Mouse (Mus musculus) mature B cell (primary cell): ENCODE measurements around the gene Stbd1.

ENCODE experiments used
- in situ Hi-C: fragments of 300-500 bp; cut with MboI; formaldehyde crosslinking; loops from 2 replicates; pipeline ENCODE4 v1.14.3; 2019

Stbd1 gene

DNA sequence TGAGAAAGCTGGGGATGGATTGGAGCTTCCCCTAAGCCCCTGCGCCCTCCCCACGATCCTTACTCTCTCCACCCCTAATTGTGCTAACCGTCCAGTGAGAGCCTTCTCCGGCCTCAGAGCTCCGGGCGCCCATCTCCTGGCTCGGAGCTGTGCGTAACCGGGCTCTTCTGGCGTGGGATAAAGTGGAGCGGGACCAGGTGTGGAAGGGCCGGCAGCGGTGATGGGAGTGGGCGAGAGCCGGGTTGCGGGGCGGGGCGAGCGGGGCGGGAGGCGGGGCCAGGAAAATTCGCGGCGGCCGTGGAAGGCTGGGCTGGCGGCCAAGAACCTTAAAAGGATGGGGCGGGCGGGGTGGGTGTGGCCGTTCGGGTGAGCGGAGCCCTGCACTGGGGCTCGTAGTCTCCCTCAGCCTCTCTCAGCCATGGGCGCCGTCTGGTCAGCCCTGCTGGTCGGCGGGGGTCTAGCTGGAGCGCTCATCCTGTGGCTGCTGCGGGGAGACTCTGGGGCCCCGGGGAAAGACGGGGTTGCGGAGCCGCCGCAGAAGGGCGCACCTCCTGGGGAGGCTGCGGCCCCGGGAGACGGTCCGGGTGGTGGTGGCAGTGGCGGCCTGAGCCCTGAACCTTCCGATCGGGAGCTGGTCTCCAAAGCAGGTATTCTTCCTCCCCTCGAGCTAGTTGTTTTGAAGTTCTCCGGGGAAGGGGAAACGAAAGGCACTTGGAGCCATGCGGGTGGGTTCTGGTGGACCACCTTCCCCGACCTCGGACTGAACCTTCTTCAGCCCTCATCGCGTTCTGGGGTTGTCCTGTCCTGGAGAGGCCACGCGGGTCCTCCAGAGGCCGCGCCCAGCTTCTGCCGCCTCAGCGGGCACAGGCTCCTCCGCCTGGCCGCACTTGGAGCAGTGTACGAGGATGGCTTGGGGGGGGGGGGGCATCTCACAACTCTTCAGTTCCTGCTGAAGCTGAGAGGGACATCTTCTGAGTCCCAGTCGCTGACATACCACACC, at the start of gene Stbd1:
Stbd1 (plus strand) TSS at position 351 of the 1,000 bp plus-strand sequence.
- in situ Hi-C loops: no loop called here

DNA sequence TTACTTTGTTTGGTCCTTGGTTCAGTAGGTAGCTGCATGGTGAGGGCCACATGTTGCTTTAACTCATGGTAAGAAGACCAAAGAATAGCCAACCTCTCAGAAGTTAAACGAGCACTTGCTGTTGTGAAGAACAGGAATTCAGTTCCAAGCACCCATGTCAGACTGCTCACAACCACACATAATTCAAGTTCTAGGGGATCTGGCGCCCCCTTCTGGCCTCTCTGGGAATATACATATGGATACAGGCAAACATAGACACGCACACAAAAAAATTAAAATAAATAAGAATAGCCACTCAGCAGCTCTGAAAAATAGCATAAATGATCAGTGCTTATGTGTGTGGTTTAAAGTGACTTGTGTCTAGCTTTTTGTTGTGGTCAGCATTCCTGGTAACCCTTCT, 48.9 kb upstream of the Stbd1 start:
- in situ Hi-C loops: no loop called here

DNA sequence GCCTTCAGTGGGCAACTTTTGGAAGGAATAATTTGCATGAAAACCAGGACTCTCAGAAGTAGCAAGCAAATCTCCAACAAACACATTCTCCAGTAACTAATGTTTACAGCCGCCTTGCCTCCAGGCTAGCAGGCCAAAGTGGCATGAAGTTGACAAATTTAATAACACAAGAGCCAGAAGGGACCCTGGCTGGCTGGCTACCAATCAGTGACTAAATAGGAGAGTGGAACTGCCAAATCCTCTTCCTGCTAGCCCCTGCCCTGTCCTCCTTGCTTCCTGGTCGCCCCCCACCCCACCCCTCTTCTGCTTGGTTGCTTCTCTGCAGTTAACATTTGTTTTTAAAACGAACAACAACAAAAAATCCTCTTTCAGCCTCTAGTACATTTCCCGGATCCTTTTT, 48.4 kb upstream of the Stbd1 start:
- in situ Hi-C loops: no loop called here

DNA sequence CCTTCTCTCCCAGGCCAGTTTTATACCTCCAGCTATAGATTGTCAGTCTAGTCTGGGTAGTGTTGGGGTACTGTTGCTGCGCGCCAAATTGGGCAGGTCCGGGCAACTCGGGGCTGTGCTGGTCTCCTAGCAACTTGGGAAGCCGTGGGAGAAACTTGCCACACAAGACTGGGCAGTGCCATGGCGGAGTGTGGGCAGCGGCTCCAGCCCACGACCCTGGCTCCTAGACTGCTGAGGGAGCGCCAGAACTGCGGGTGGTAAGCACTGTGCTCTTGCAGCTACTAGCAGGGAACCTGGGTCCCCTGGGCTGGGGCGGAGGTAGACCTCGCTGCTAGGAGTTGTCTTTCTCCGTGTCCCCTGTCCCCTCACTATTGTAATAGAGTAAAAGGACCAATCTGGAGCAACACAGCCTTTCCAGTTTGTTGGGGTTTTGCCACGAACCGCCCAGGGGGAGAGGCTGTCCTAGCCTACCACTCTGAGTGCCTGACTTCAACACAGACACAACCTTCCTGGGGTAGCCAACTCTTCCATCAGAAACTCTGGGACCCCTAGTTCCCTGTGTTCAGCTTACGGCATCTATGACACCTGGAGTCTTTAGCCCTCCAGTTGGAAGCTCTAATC, 47.8 kb upstream of the Stbd1 start, which contains the start of gene Fam47e:
Fam47e (plus strand) TSS at position 179 of the 621 bp plus-strand sequence.
- in situ Hi-C loops: no loop called here

DNA sequence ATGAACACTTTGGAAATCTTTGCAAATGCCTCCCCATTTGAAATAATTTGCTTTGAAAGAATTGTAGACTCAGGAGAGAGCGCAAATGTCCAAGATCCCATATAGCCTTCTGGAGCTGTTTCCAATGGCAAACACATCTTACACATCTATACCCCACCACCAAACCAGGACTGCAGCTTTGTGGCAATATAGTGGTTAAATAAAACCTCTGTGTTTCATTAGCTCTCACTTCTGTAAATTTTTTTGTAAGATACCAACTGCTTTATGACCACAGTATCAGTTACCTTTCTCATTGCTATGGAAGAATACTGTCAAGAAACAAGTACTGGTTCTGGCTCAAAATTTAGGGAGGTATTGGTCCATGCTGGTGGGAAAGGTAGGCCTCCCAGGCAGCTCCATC, 46.9 kb upstream of the Stbd1 start:
- in situ Hi-C loops: no loop called here

DNA sequence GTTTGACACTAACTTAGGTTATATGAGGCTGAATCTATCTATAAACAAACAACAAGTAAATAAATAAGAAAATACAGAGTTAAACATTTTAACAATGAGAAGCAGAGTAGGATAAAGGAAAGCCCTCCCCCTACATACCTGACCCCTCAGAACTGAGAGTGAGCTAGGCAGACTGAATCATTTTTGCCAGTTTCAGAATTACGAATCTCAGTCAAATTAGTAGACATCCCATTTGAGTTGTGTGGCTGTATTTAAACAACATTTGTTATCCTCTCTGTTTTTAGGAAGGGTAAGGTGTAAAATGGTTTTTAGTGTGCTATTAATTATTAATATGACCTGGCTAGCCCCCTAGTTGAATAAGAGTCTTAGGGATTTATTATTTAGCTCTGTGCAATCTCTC, 45.3 kb upstream of the Stbd1 start:
- in situ Hi-C loops: no loop called here

DNA sequence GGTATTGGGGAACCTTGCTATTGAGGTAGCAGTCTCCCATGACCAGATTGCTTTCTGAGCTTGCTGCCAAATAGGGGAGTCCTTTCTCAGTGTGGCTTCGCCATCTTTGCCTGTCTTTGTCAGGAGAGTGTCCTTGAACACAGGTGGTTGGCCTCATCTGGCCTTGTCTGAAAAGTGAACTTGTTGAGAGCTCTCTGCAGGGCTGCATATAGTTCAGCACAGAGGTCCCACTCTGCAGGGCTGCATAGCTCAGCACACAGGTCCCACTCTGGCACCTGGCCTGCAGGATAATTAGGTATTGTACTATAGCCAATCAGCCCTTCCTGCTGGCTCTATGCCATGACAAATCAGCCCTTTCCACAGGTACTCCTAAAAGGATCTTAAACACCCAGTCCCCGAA, 42.6 kb upstream of the Stbd1 start:
- in situ Hi-C loops: no loop called here

DNA sequence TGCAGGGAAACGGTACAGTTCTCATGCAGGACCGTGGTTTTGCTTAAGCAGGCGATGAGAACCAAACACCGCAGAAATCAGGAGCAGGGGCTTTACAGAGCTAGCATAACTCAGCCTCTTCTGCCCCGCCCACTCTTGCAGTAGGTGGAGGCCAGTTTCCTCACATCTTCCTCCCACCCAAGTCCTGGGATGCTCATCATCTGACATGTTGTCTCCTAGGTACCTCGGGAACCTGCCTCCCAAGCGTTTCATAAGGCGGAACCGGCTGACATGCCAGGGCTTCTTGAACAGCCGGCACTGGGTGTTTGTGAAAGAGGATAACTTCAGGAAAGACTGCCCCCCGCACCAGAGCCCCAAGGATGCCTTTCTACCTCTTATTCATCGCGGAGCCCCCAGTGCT, 40.8 kb upstream of the Stbd1 start:
- in situ Hi-C loops: no loop called here

DNA sequence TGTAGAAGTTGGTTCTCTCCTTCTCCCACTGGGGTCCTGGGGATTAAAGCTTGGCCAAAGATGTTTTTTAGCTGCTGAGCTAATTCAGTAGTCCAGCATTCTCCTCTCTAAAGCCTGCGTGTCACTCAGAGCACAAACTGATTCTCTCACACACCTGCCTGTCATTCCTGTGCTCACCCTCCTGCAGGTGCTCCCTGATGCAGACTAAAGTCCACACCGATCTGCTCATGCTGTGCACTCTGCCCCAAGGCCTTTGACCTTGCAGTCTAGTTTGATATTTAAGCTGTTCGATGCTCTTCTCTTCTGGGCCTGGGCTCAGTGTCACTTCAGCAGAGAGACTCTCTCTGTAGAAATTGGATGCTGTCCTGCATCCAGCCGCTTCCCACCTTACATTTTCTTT, 31.6 kb upstream of the Stbd1 start:
- in situ Hi-C loops: no loop called here

DNA sequence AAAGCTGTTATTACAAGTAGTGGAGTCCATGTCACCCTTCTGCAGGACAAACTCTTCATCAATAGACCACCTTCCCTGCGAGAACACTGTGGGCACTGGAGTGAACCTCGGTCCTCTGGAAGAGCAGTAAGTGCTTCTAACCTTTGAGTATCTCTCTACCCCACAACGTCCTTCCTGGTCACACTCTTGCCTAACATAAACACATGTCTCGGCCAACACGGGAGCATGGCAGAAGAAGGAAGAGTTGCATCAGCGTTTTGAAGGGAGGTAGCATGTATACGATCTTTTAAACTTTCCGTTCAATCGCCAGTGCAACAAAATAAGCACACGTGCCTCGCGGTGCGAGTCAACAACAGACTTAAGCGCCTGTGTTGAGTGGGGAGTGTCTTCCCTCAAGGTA, 23.3 kb upstream of the Stbd1 start:
- in situ Hi-C loops: no loop called here

DNA sequence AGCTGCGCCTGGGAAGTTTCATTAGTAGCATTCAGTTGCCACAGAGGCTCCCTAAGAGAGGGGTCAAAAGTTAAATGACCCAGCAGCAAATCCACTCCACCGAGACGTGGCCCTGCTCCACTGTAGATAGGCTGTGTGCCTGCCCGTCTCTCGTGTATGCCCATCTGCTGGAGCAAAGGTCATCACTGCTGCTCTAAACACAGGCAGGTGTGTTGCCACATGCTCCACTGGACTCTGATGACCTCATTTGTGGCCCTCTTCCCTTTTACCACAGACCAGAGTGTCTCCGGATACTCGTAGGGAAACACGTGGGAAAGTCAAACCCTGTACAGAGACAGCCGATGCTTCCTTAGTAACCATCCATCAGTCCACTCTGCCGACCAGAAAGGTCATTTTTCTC, 16.9 kb upstream of the Stbd1 start:
- in situ Hi-C loops: no loop called here

DNA sequence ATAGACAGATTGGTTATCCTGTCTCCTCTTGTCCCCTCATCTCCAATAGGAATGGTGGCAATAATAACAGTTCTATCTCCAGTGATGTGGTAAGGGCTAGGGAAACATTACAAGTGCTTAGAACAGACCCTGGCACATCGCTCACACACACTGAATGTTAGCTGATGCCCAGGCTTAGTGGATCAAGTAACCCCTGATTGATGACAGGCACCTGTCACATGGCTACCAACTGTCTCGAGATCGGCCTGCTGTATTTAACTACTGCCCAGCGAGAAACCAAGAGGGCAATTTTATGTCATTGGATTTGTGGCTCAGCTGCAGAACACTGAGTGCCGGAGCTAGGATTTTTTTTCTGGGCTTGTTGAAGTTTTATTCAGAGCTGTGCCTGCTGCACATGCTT, 7.8 kb upstream of the Stbd1 start:
- in situ Hi-C loops: no loop called here

DNA sequence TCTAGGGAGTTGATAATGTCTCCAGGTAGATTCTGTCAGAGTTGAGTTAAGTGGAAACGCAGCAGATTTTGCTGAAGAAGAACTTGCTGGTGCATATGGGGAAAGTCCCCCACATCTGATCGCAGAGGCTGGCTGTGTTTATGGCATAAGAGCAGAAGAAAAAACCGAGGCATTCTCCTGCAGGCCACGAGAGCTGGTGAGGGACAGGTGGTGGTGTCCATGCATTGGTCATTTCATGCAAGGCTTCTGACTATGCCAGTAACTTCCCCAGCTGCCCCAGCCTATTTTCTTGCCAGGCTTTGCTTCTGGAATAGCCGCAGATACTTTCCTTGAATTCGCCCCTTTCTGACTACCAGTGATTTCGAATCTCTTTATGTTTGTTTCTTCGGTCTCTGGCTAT, 6.0 kb upstream of the Stbd1 start:
- in situ Hi-C loops: no loop called here

DNA sequence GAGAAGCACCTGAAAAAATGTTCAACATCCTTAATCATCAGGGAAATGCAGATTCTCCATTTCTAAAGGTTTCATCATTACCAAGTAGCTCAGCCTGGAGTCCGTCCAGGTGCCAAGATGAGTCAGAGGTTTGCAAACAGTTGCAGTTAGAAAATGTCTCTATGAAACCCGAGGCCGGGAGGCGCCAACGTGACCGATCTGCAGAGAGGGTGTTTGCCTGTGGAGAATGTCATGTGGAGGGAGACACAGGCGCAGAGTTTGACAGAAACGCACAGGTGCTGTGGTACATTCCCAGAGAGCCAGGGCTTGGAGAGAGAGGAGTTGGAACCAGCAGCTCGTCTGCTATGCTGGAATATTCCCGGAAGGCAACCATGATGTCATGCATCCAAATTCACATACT, 3.8 kb upstream of the Stbd1 start:
- in situ Hi-C loops: no loop called here

DNA sequence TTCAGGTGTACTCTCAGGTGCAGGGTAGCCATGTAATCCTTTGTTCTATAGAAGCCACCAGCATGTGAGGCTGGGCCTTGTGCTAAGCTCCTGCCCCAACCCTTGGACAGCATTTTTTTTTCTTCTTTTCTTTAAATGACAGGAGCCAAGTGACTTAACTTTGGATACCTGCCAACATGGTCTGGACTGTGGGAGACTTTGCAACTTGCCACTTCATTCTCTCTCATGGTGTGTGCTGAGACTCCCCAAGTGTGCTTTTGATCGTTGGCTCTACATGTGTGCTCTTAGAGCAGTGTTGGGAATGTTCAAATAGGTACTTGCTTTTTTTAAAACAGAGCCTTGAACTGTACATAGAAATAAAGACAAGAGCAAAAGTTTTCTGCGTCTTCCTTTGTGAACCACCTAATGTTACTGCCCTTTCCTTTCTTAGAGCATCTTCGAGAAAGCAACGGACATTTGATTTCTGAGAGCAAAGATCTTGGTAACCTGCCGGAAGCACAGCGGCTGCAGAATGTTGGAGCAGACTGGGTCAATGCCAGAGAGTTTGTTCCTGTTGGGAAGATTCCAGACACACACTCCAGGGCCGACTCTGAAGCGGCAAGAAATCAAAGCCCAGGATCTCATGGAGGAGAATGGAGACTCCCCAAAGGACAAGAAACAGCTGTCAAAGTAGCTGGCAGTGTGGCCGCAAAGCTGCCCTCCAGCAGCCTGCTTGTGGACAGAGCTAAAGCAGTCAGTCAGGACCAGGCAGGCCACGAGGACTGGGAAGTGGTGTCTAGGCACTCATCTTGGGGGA, 1.8 kb downstream of the Stbd1 start:
- in situ Hi-C loops: no loop called here

DNA sequence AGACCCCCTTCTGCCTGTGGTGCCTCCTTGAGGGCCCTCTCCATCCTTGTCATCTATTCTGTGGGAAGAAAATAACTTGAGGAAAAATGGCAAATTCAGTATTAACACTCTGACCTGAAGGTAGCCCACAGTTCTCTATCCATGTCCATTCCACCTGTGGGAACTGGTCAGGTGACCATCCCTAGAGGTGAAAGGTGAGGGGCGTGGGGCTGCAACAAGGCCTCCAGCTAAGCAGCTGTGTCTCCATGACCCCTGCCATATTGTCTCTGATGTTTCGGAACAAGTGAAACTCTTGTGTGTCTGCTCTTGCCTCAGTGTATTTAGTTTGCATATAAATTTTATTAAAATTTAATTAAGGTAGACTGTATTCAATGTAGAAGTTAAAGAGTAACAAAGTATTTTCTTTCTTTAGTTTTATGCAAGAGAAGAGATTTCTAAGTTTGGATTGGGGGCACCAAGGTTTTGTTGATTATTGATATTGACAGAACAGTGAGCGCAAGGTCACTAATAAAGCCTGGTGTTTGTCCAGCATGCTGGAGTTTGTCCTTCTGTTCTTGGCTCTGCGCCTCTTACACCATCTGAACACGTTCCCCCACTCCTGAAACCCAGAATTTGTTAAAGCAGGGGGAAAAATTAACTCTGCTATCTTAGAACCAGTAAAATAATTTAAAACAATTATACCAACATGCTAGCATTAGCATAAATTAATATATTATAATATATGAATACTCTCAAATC, 4.8 kb downstream of the Stbd1 start:
- in situ Hi-C loops: no loop called here

DNA sequence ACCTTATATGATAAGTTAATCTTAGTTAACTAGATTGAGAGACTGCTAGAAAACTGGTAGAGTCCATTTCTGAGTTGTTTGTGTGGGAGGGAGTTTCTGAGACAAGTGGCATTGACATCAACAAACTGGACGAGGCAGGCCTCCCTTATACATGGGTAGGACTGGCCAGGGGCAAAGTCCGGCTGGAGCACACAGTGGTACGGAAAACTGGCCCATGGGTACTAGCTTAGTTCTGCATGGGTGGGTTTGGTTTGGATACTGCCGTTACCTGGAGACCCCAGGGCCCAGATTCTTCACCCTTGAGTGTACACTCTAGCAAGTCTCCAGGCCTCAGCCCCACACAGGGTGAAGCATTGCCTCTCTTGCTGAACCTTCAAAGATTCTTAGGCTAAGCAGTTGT, 9.9 kb downstream of the Stbd1 start:
- in situ Hi-C loops: no loop called here

DNA sequence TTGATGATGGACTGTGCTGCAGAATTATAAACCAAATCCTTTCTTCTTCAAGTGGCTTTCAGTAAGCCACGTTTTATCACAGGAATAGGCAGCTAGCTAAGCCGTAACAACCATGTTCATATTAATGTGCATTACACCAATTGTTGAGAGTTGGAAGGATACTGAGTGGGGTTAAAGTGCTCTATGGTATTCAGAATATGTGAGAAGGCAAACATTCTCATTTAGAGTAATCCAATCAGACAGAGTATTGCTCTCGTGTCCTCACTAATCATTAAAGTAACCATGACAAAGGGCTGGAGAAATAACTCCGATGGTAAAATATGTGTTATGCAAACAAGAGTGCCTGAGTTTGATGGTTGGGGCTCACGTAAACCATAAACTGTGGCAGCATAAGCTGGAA, 19.0 kb downstream of the Stbd1 start:
- in situ Hi-C loops: no loop called here

DNA sequence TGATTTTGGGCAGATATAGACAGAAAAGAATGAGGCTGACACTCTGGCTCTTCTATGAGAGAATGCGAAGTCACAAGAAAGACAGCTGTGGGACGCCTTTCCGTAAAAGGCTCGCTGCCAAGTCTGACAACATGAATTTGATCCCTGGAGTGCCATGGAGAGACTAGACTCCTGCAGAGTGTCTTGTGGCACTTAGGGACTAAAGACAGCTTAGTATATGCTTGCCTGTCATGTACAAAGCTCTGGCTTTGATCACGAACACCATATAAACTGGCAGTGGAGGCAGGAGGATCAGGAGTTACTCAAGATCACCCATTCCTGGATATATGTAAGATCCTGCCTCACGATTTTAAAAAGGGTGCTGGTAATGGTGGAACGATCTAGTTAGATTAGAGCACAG, 25.1 kb downstream of the Stbd1 start:
- in situ Hi-C loops: no loop called here

DNA sequence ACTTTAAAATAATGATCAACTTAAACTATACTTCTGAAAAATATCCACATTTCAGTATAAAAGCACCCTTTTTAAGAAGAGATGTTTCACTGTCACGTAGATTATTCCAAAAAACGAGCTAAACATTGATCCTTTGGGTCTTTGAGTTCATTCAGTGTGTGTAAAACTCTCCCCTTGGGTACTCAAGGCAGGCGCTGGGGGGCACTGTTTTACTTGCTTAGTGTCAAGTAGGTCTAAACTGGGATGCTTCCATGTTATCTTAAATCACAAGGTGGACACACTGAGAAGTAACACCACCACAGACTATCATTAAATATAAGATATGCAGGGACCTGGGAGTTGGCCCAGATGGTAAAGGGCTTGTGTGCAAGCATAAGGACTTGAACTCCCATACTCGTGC, 30.7 kb downstream of the Stbd1 start:
- in situ Hi-C loops: no loop called here

DNA sequence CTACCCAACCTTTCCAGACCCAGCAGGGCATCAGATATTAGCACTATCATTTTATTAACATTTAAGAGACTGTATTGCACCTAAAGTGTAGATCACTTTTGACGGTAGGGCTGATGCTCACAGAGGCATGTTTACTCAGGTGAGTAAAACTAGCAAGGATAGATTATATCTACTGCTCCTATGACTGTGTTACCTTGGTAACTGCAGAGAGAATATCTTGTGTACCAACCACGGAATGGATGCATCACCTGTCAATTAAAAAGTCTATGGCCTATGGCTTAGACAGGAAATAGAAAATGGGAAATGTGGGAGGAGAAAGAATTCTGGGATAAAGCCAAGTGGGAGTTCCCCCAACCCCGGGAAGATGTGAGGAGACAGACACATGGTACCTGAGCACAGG, 32.1 kb downstream of the Stbd1 start:
- in situ Hi-C loops: no loop called here

DNA sequence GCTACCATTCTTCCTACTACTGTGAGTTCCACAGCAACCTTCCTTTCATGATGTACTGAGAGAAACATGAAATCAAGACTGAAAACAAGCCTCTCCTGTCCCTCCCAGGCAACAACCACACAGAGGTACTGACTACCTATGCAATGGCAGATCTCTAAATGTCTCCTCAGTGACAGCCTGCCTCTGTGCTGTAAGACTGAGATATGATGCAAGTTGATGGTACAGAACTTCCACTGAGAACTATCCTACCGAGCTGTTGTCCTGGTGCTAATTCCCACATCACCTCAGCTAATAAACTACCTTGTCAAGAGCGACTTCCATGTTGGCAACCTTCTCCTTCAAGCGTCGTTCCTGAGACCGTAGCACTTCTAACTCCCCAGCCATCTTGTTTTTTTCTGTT, 33.0 kb downstream of the Stbd1 start:
- in situ Hi-C loops: no loop called here
